Mouse (Mus musculus): ENCODE measurements at regions not wholly inside any gene's neighbourhood (a gene's known extent, or its start where the extent isn't known, plus 50 kb on each side); places are given as distances from the start of the nearest gene placed in this dataset.

- peaks cover 4% of the 10 kb centered on the region for H3K4me1 ChIP-seq (replicated peaks; ENCODE audit: control insufficient read depth, insufficient read depth, low read length)
- WGBS = 83% methylated on average over 2 of the region's 2 CpGs
Observed at GRCm38 (mm10) chr13:71460607-71461006, 502.9 kb downstream of the Irx1 start.

DNA sequence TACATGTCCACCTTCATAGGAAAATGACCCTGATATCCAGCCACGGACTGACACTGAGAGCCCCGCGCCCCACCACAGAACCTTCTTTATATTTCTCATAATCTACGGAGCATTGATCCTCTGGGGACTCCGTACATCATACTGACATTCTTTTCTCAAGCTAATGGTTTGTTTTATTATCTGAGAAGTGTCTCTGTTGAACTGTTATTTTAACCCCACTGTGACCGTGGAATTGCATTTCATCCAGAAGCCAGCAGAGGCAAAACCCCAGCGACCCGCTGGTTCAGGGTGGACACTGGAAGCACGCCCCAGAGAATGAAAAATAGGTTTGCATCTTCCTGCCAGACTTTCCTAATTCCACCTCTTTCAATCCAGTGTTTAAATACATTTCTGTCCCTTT, 503.4 kb downstream of the Irx1 start:
- 25% methylated on average over 9 of the region's 9 CpGs for WGBS
- peaks cover 4% of the 10 kb centered on the region for H3K4me1 ChIP-seq (replicated peaks; ENCODE audit: control insufficient read depth, insufficient read depth, low read length)
- DNase-seq (ENCODE audit: low spot score) = no peak

More at GRCm38 (mm10) chr13:71460607-71461006, 502.9 kb downstream of the Irx1 start:
- no peaks in the 10 kb centered on the region for H3K9me3 ChIP-seq (ENCODE audit: control insufficient read depth, low read length)
- no peak overlapping the region for H3K4me2 ChIP-seq (replicated peaks)
- no peaks in the 10 kb centered on the region for H3K36me3 ChIP-seq (replicated peaks; ENCODE audit: control insufficient read depth, insufficient read depth)
- H3K27me3 ChIP-seq (ENCODE audit: control insufficient read depth, insufficient read depth, low read length) = 0 out of 2 replicates have a peak, but pooled peaks cover 12% of the 10 kb centered on the region
- H3K4me3 ChIP-seq (replicated peaks; ENCODE audit: low read length) = no peak overlapping the region
- no peak for ATAC-seq (ENCODE audit: low FRiP score)
- no peak overlapping the region for H3K27ac ChIP-seq
- DNase-seq (ENCODE audit: low spot score) = no peak
- H3K9ac ChIP-seq = no peak overlapping the region

GRCm38 (mm10) chr13:71459022-71459536, 504.4 kb downstream of the Irx1 start:
- Histone ChIP-seq H3K4me2 (replicated peaks) (peak overlapping the region; percentile 44), H3K9ac (no peak overlapping the region; the same call in 1 of the 2 replicates), H3K27me3 (ENCODE audit: control insufficient read depth, insufficient read depth, low read length) (0 out of 2 replicates have a peak, but pooled peaks cover 17% of the 10 kb centered on the region), H3K4me3 (replicated peaks; ENCODE audit: low read length) (no peak overlapping the region), H3K9me3 (ENCODE audit: control insufficient read depth, low read length) (no peaks in the 10 kb centered on the region), H3K27ac (peak overlapping the region; percentile 68; the same call in 1 of the 2 replicates), H3K4me1 (replicated peaks; ENCODE audit: control insufficient read depth, insufficient read depth, low read length) (peaks cover 4% of the 10 kb centered on the region), H3K36me3 (replicated peaks; ENCODE audit: control insufficient read depth, insufficient read depth) (no peaks in the 10 kb centered on the region)
- 15% methylated on average over 11 of the region's 11 CpGs for WGBS
- ATAC-seq (ENCODE audit: low FRiP score) = no peak
- no peak for DNase-seq (ENCODE audit: low spot score)

More for the DNA sequence above, 503.4 kb downstream of the Irx1 start:
- H3K9me3 ChIP-seq (ENCODE audit: control insufficient read depth, low read length) = no peaks in the 10 kb centered on the region
- no peak overlapping the region; the same call in 1 of the 2 replicates for H3K4me2 ChIP-seq (replicated peaks)
- ATAC-seq (ENCODE audit: low FRiP score) = no peak
- no peaks in the 10 kb centered on the region for H3K36me3 ChIP-seq (replicated peaks; ENCODE audit: control insufficient read depth, insufficient read depth)
- H3K27ac ChIP-seq = no peak overlapping the region
- peak overlapping the region; percentile 4; the same call in 1 of the 2 replicates for H3K9ac ChIP-seq
- no peak overlapping the region for H3K4me3 ChIP-seq (replicated peaks; ENCODE audit: low read length)
- H3K27me3 ChIP-seq (ENCODE audit: control insufficient read depth, insufficient read depth, low read length) = 0 out of 2 replicates have a peak, but pooled peaks cover 17% of the 10 kb centered on the region

DNA sequence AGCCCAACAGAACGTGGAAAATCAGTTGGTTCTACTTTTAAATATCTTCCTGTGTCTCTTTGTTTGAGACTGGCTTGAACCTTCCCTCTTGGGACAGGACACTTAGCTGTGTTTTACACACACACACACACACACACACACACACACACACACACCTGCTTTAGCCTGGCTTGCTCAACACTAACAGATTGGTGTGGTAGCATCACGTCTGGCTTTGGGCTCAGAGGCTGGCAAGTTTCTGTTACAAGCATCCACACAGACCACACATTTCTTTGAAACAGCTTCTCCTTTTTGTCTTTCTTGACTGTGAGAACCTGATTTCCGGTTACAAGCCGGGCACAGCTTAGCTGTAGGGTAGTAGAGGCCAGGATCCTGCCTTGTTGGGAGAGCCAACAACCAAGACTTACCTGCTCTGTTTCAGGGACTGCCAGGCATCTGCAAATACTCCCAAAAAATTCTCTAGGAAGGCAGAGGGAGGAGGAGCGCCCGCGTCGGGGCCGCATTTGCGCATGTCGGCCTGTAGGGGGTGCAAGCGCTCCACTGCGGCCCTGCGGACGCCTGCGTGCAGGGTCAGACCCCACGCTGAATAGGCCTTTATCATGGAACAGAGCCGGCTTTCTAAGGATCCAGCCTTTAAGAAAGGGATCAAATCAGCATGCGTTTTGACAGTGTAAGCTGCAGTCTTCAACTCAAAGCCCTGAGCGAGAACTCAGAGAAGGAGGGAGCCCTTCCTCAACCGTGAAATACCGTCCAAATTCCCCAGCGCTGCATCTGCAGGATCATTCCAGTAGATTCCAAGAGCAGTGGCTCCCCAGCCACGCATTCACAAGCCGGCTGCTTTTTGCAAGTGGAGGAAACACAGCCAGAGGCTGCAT, 505.2 kb downstream of the Irx1 start:
- Histone ChIP-seq H3K4me3 (replicated peaks; ENCODE audit: low read length) (no peak overlapping the region), H3K36me3 (replicated peaks; ENCODE audit: control insufficient read depth, insufficient read depth) (no peaks in the 10 kb centered on the region), H3K9me3 (ENCODE audit: control insufficient read depth, low read length) (no peaks in the 10 kb centered on the region), H3K4me2 (replicated peaks) (peak overlapping the region; percentile 44), H3K27me3 (ENCODE audit: control insufficient read depth, insufficient read depth, low read length) (0 out of 2 replicates have a peak, but pooled peaks cover 17% of the 10 kb centered on the region), H3K4me1 (replicated peaks; ENCODE audit: control insufficient read depth, insufficient read depth, low read length) (peaks cover 4% of the 10 kb centered on the region), H3K27ac (peak overlapping the region; percentile 68), H3K9ac (no peak overlapping the region; the same call in 1 of the 2 replicates)
- DNase-seq (ENCODE audit: low spot score) (peak; percentile 90), ATAC-seq (ENCODE audit: low FRiP score) (peak; percentile 89)
- 3% methylated on average over 25 of the region's 25 CpGs for WGBS

GRCm38 (mm10) chr13:71457550-71457949, 506.0 kb downstream of the Irx1 start:
- DNase-seq (ENCODE audit: low spot score) (no peak), ATAC-seq (ENCODE audit: low FRiP score) (no peak)
- 76% methylated on average over 3 of the region's 3 CpGs for WGBS
- H3K9me3 ChIP-seq (ENCODE audit: control insufficient read depth, low read length) = no peaks in the 10 kb centered on the region
- peaks cover 4% of the 10 kb centered on the region for H3K4me1 ChIP-seq (replicated peaks; ENCODE audit: control insufficient read depth, insufficient read depth, low read length)
- no peak overlapping the region for H3K4me2 ChIP-seq (replicated peaks)
- H3K4me3 ChIP-seq (replicated peaks; ENCODE audit: low read length) = no peak overlapping the region
- 0 out of 2 replicates have a peak, but pooled peaks cover 17% of the 10 kb centered on the region for H3K27me3 ChIP-seq (ENCODE audit: control insufficient read depth, insufficient read depth, low read length)
- no peak overlapping the region for H3K27ac ChIP-seq
- no peaks in the 10 kb centered on the region for H3K36me3 ChIP-seq (replicated peaks; ENCODE audit: control insufficient read depth, insufficient read depth)
- no peak overlapping the region for H3K9ac ChIP-seq

GRCm38 (mm10) chr13:71452258-71452657, 511.3 kb downstream of the Irx1 start:
- Histone ChIP-seq H3K36me3 (replicated peaks; ENCODE audit: control insufficient read depth, insufficient read depth) (no peaks in the 10 kb centered on the region), H3K27me3 (ENCODE audit: control insufficient read depth, insufficient read depth, low read length) (0 out of 2 replicates have a peak, but pooled peaks cover 17% of the 10 kb centered on the region), H3K4me1 (replicated peaks; ENCODE audit: control insufficient read depth, insufficient read depth, low read length) (no peaks in the 10 kb centered on the region), H3K27ac (no peak overlapping the region), H3K9me3 (ENCODE audit: control insufficient read depth, low read length) (no peaks in the 10 kb centered on the region), H3K4me3 (replicated peaks; ENCODE audit: low read length) (no peak overlapping the region), H3K9ac (no peak overlapping the region), H3K4me2 (replicated peaks) (no peak overlapping the region)
- DNase-seq (ENCODE audit: low spot score) (no peak), ATAC-seq (ENCODE audit: low FRiP score) (no peak)
- WGBS = 91% methylated on average over 5 of the region's 5 CpGs

DNA sequence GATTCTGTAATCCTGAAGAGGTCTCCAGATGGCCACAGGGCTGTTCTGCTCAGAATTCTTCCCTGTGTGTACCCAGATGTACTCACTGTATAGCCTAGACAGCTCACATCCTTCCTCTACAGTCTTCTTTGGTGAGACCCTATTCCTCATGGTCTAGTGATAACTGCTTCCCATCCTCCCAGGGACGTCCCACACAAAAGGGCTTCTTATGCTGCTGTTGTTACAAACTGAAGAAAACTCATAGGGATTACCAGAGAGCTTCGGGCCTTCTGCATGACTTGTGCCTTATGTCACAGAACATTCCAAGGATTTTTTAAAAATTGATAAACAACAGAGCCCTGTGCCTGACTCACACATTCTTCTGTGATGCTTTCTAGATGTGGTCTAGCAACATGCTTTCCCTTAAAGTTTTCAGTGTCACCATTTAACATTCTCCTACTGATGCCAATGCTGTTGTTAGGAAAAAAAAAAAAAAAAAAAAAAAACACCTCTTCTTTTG, 525.9 kb downstream of the Irx1 start:
- no peaks in the 10 kb centered on the region for H3K9me3 ChIP-seq (ENCODE audit: control insufficient read depth, low read length)
- WGBS = 62% methylated on average over 2 of the region's 2 CpGs
- H3K9ac ChIP-seq = no peak overlapping the region
- H3K27ac ChIP-seq = no peak overlapping the region
- H3K36me3 ChIP-seq (replicated peaks; ENCODE audit: control insufficient read depth, insufficient read depth) = no peaks in the 10 kb centered on the region
- DNase-seq (ENCODE audit: low spot score) (no peak), ATAC-seq (ENCODE audit: low FRiP score) (no peak)
- no peaks in the 10 kb centered on the region for H3K27me3 ChIP-seq (ENCODE audit: control insufficient read depth, insufficient read depth, low read length)
- H3K4me3 ChIP-seq (replicated peaks; ENCODE audit: low read length) = no peak overlapping the region
- H3K4me2 ChIP-seq (replicated peaks) = no peak overlapping the region
- H3K4me1 ChIP-seq (replicated peaks; ENCODE audit: control insufficient read depth, insufficient read depth, low read length) = no peaks in the 10 kb centered on the region

GRCm38 (mm10) chr13:71403654-71404560, 559.6 kb downstream of the Irx1 start:
- Histone ChIP-seq H3K9me3 (ENCODE audit: control insufficient read depth, low read length) (no peaks in the 10 kb centered on the region), H3K36me3 (replicated peaks; ENCODE audit: control insufficient read depth, insufficient read depth) (no peaks in the 10 kb centered on the region), H3K4me3 (replicated peaks; ENCODE audit: low read length) (no peak overlapping the region), H3K4me1 (replicated peaks; ENCODE audit: control insufficient read depth, insufficient read depth, low read length) (peaks cover 13% of the 10 kb centered on the region), H3K9ac (no peak overlapping the region), H3K27me3 (ENCODE audit: control insufficient read depth, insufficient read depth, low read length) (no peaks in the 10 kb centered on the region; the same call in 1 of the 2 replicates), H3K4me2 (replicated peaks) (no peak overlapping the region), H3K27ac (0 out of 2 replicates have a peak overlapping the region, but pooled peaks have one; percentile 22)
- ATAC-seq (ENCODE audit: low FRiP score) (no peak), DNase-seq (ENCODE audit: low spot score) (peak; percentile 29)
- whole genome bisulfite sequencing = 38% methylated on average over 21 of the region's 21 CpGs
